Mouse (Mus musculus) mature B cell (primary cell): Measurements from ENCODE around the gene Snx20.
"Not testable (repeated sequence)": the region's sequence is repeated elsewhere in the genome, so short reads cannot be mapped to it uniquely, and the experiment has no call there.

Experiments
- in situ Hi-C: fragments of 300-500 bp; cut with MboI; formaldehyde crosslinking; loops from 2 replicates; pipeline ENCODE4 v1.14.3; 2019

Gene Snx20

GRCm38 (mm10) chr8:88635474-88636397, at the start of gene Snx20:
Gene Snx20 (minus strand): TSS chr8:88636128.
- in situ Hi-C loops = loop anchor here (5.0 kb wide), 1 partner anchor 67 kb away; no protein-coding TSS in a partner anchor

- in situ Hi-C loops = no loop called here
Observed at GRCm38 (mm10) chr8:88683656-88684289, 47.8 kb upstream of the Snx20 start.

GRCm38 (mm10) chr8:88681046-88681445, 45.1 kb upstream of the Snx20 start:
- in situ Hi-C loops = no loop called here

- in situ Hi-C loops = no loop called here
Observed at GRCm38 (mm10) chr8:88680566-88680965, 44.6 kb upstream of the Snx20 start.

GRCm38 (mm10) chr8:88677071-88677470, 41.1 kb upstream of the Snx20 start:
- in situ Hi-C loops = no loop called here

GRCm38 (mm10) chr8:88675372-88676165, 39.6 kb upstream of the Snx20 start:
- in situ Hi-C loops = no loop called here

- in situ Hi-C loops = no loop called here
Observed at GRCm38 (mm10) chr8:88673859-88674258, 37.9 kb upstream of the Snx20 start.

- in situ Hi-C loops = no loop called here
Observed at GRCm38 (mm10) chr8:88671575-88671974, 35.6 kb upstream of the Snx20 start.

- in situ Hi-C loops = no loop called here
Observed at GRCm38 (mm10) chr8:88670782-88671181, 34.9 kb upstream of the Snx20 start.

GRCm38 (mm10) chr8:88668400-88669086, 32.6 kb upstream of the Snx20 start:
- in situ Hi-C loops = no loop called here

- in situ Hi-C loops = no loop called here
Observed at GRCm38 (mm10) chr8:88666435-88666834, 30.5 kb upstream of the Snx20 start.

GRCm38 (mm10) chr8:88664947-88665346, 29.0 kb upstream of the Snx20 start:
- in situ Hi-C loops = no loop called here

- in situ Hi-C loops = no loop called here
Observed at GRCm38 (mm10) chr8:88664121-88664520, 28.2 kb upstream of the Snx20 start.

GRCm38 (mm10) chr8:88662401-88662821, 26.5 kb upstream of the Snx20 start:
- in situ Hi-C loops = no loop called here

- in situ Hi-C loops = no loop called here
Observed at GRCm38 (mm10) chr8:88659873-88660272, 23.9 kb upstream of the Snx20 start.

- in situ Hi-C loops = no loop called here
Observed at GRCm38 (mm10) chr8:88655334-88655733, 19.4 kb upstream of the Snx20 start.

- in situ Hi-C loops = not testable (repeated sequence)
Observed at GRCm38 (mm10) chr8:88651122-88651521, 15.2 kb upstream of the Snx20 start.

GRCm38 (mm10) chr8:88650016-88650708, 14.2 kb upstream of the Snx20 start:
- in situ Hi-C loops = no loop called here

GRCm38 (mm10) chr8:88648322-88648721, 12.4 kb upstream of the Snx20 start:
- in situ Hi-C loops = no loop called here

GRCm38 (mm10) chr8:88646837-88647778, 11.2 kb upstream of the Snx20 start, which contains the start of gene Nod2:
Gene Nod2 (plus strand): TSS chr8:88647315.
- in situ Hi-C loops = no loop called here
